Mouse (Mus musculus) thymus, postnatal 10 days (tissue): ENCODE results near the gene Vmn2r34.
"Not testable (repeated sequence)": the region's sequence is repeated elsewhere in the genome, so short reads cannot be mapped to it uniquely, and the experiment has no call there.

Experiments
- DNase-seq, 2 experiments: peaks; one replicate each; pipeline ENCODE4 v3.0.0; 2021; ENCODE audit warnings: low spot score in 2 of 2

The Vmn2r34 gene

GRCm38 (mm10) chr7:7689413-7689812 lies at the start of gene Vmn2r34:
TSS of gene Vmn2r34 (minus strand) at chr7:7689513.
- DNase-seq: not testable (repeated sequence)

- not testable (repeated sequence) for DNase-seq
Observed at GRCm38 (mm10) chr7:7674032-7674431, 15.3 kb downstream of the Vmn2r34 start.
